Mouse (Mus musculus) midbrain, embryonic 15.5 days (tissue): ENCODE data around the gene 1810055G02Rik. TPM values are rescaled to one million over a fixed set of nuclear protein-coding genes. Genes with fewer than 3 reads are reported as not detected.

Experiments used
- ATAC-seq: fragments of 200-750 bp; cut with Nextera tagmentation; replicated peaks from 2 replicates; pipeline ENCODE4 v1.8.0; 2017; ENCODE audit warnings: moderate TSS enrichment
- H3K27ac ChIP-seq: fragments of 300-500 bp; sonication (generic); 2 replicates; pipeline ENCODE4 v1.5.1; 2015; ENCODE audit warnings: mild to moderate bottlenecking, inconsistent platforms
- H3K27me3 ChIP-seq: fragments of 300-500 bp; sonication (generic); replicated peaks from 2 replicates; pipeline ENCODE4 v1.6.1; 2015; ENCODE audit warnings: inconsistent platforms
- H3K36me3 ChIP-seq: fragments of 300-500 bp; sonication (generic); replicated peaks from 2 replicates; pipeline ENCODE4 v1.6.1; 2015; ENCODE audit warnings: inconsistent platforms
- H3K4me1 ChIP-seq: fragments of 300-500 bp; sonication (generic); 2 replicates; pipeline ENCODE4 v1.6.1; 2015; ENCODE audit warnings: inconsistent platforms
- H3K4me2 ChIP-seq: fragments of 300-500 bp; sonication (generic); 2 replicates; pipeline ENCODE4 v1.6.1; 2015; ENCODE audit warnings: inconsistent platforms, mild to moderate bottlenecking, moderate library complexity
- H3K4me3 ChIP-seq: fragments of 300-500 bp; sonication (generic); 2 replicates; pipeline ENCODE4 v1.5.1; 2015; ENCODE audit warnings: mild to moderate bottlenecking, inconsistent platforms
- H3K9ac ChIP-seq: fragments of 300-500 bp; sonication (generic); 2 replicates; pipeline ENCODE4 v1.6.1; 2015; ENCODE audit warnings: mild to moderate bottlenecking, inconsistent platforms
- H3K9me3 ChIP-seq: fragments of 300-500 bp; sonication (generic); 2 replicates; pipeline ENCODE4 v1.6.1; 2016; ENCODE audit warnings: inconsistent platforms
- WGBS: fragments of 180-500 bp; shearing (Covaris S2); methylation state at CpG from one replicate; pipeline ENCODE4 v1.1.7; 2015; ENCODE audit warnings: mixed read lengths; 5-methylcytosine and 5-hydroxymethylcytosine counted together
- polyA plus RNA-seq: library from polyadenylated mRNA; unstranded; fragments of >200 nt; fragmentation: Nextera tagmentation; extraction: Ambion mirVana; gene quantifications from 2 replicates; pipeline ENCODE4 v1.2.1, GENCODE M21; 2015

The 1810055G02Rik gene
- polyA plus RNA-seq, 1 experiment from 2014 or later, result 34.6 TPM

DNA sequence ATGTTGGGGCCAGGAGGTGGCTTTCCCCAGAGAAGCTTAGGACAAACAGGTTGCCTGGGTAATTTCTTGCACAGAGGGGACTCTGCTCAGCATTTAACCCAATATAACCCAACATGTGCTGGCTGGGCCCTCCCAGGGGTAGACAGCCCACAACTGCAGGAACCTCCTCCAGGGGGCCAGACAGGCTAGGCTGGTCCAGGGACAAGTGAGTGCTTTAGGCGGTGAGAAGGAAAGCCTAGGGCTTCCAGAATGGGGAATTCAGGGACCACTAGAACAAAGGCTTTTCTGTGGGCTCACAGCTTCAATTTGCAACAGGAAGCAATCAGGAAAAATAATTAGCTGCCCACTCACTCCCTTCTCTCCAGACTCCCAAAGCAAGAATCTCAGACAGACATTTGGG, 23.7 kb upstream of the 1810055G02Rik start:
- ATAC-seq, result no peak
- Histone ChIP-seq H3K27ac (no peak overlapping the region), H3K4me1 (peaks cover 32% of the 10 kb centered on the region), H3K36me3 (no peaks in the 10 kb centered on the region), H3K4me3 (no peak overlapping the region), H3K9me3 (no peaks in the 10 kb centered on the region), H3K9ac (no peak overlapping the region), H3K27me3 (0 out of 2 replicates have a peak, but pooled peaks cover 8% of the 10 kb centered on the region), H3K4me2 (peak overlapping the region; percentile 96; the same call in 1 of the 2 replicates)
- WGBS, result 32% methylated on average over 1 of the region's 1 CpGs

DNA sequence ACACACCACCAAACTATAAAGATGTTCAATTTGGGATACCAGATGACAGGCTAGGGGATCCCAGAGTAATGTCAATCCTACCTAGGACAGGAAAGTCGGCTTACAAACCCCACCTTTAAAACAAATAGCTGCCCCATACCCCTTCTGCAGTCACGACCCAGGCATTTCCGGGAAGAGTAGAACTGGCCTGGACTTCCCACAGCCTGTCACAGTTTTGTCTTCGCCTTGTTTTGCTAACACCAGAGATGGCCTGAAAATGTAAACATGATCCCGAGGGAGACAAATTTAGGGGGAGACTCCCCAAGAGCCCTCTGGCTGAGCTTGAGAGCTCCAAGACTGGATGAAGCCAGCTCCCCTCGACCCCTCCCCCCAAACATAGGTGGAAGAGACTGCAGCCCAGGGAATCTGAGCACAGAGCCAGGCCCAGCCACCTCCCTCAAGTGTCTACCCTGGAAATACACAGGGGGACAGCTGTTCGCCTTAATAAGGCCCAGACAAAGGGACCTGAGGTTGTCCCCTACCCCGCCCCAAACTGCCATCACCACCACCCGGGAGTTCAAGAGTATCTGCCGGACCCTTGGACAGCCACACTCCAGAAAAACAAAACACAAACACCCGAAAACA, 23.0 kb upstream of the 1810055G02Rik start:
- Histone ChIP-seq H3K27me3 (0 out of 2 replicates have a peak, but pooled peaks cover 8% of the 10 kb centered on the region), H3K4me2 (peak overlapping the region; percentile 96), H3K27ac (no peak overlapping the region), H3K9me3 (no peaks in the 10 kb centered on the region), H3K4me1 (peaks cover 32% of the 10 kb centered on the region), H3K9ac (no peak overlapping the region; the same call in 1 of the 2 replicates), H3K4me3 (peak overlapping the region; percentile 64), H3K36me3 (no peaks in the 10 kb centered on the region)
- WGBS, result 14% methylated on average over 11 of the region's 11 CpGs
- no peak for ATAC-seq

DNA sequence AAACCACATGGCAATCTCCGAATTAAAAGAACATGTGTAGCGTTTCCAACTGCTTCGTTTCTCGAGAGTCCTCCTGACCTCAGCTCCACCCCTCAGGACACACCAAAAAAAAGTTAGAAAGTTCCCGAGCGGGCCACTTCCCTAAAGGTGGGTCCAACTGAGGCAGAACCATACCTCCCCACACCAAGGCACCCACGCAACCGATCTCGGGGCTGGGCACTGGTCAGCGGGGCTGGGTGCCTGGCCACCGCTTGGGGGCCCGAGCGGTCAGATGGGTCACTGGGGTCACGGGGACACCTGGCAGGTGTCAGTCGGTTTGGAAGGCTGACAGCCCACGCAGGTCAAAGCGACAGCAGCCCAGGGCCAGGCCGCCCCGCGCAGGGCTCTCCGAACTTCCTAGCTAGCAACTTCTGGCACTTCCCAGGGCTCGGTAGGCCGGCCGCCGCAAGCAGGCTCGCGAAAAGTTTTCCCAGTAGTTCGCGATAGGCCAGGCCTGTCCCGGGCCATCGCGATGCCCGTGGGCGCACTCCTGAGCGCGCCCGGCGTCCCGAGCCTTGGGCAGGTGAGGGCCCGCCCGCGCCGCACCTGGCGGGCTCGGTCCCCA, 22.4 kb upstream of the 1810055G02Rik start:
- WGBS, result 1% methylated on average over 45 of the region's 45 CpGs
- no peak; the same call in 1 of the 2 replicates for ATAC-seq
- Histone ChIP-seq H3K4me3 (peak overlapping the region; percentile 64), H3K36me3 (no peaks in the 10 kb centered on the region), H3K9ac (peak overlapping the region; percentile 63), H3K9me3 (no peaks in the 10 kb centered on the region), H3K27ac (no peak overlapping the region), H3K4me2 (peak overlapping the region; percentile 96), H3K4me1 (peaks cover 31% of the 10 kb centered on the region), H3K27me3 (0 out of 2 replicates have a peak, but pooled peaks cover 8% of the 10 kb centered on the region)

DNA sequence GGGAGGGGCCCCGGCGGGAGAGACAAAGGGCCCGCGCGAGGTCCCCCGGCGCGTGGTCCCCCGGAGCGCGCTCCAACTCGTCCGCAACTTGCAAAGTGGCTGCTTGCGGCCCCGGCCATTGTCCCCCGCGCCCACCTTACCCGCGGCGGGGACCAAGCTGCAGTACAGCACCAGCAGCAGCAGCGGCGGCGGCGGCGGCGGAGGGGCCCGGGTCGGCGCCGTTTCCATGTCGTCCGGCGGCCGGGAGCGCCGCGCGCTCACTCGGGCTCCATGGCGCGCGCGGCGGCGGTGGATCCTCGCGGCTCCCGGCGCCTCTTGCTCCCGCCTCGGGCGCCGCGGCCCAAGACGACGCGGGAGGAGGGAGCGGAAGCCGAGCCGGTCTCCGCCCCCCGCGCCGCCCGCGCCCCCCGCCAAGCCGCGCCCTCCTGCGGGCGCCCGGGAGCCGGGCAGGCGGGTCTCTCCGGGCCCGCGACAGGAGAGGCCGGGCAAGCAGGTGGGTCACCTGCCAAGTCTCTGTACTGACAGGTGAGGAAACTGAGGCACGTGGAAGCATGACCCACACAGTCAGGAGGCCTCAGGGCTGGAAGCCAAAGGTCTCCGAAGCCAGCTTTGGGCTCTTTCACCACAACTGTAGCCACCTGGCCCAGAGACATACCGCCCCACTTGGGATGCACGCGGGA, 21.7 kb upstream of the 1810055G02Rik start, which contains the start of gene Lrp5:
Lrp5 (minus strand) TSS at position 350 of the 680 bp plus-strand sequence.
- WGBS, result under 1% methylated on average over 73 of the region's 83 CpGs
- H3K36me3 ChIP-seq, result no peaks in the 10 kb centered on the region
- H3K4me3 ChIP-seq, result peak within 1 kb of the TSS; percentile 64
- H3K9ac ChIP-seq, result peak within 1 kb of the TSS; percentile 63
- H3K4me2 ChIP-seq, result peak within 1 kb of the TSS; percentile 96
- H3K4me1 ChIP-seq, result peaks cover 24% of the 10 kb centered on the region
- no peak within 1 kb of the TSS for H3K27ac ChIP-seq
- peak; percentile 25 for ATAC-seq
- H3K27me3 ChIP-seq, result 0 out of 2 replicates have a peak, but pooled peaks cover 8% of the 10 kb centered on the region
- H3K9me3 ChIP-seq, result no peaks in the 10 kb centered on the region

DNA sequence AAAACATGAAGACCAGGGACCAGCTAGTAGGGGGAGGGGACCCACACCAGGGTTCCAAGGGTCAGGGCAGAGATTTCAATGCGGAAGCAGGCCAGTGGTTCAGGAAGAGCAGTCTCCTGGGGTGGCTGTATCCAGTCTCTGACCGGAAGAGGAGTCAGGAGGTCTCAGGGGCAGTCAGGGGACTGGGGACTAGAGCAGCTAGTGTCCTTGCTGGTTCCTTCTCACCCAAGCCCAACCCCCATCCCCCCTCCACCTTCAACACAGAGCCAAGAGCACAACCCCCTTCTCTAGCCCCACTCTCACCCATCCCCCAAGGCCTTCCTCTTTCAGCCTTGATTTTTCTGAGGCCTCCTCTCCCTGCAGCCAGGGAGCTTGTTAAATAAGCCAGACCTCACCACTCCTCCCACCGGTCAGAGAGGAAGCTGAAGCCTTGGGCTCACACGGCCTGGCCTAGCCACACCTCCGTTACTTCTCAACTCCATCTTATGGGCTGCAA, 20.4 kb upstream of the 1810055G02Rik start:
- Histone ChIP-seq H3K9me3 (no peaks in the 10 kb centered on the region), H3K27me3 (0 out of 2 replicates have a peak, but pooled peaks cover 8% of the 10 kb centered on the region), H3K4me1 (peaks cover 22% of the 10 kb centered on the region), H3K27ac (no peak overlapping the region), H3K4me2 (no peak overlapping the region), H3K9ac (no peak overlapping the region), H3K36me3 (no peaks in the 10 kb centered on the region), H3K4me3 (no peak overlapping the region)
- no peak for ATAC-seq
- WGBS, result 28% methylated on average over 5 of the region's 5 CpGs

DNA sequence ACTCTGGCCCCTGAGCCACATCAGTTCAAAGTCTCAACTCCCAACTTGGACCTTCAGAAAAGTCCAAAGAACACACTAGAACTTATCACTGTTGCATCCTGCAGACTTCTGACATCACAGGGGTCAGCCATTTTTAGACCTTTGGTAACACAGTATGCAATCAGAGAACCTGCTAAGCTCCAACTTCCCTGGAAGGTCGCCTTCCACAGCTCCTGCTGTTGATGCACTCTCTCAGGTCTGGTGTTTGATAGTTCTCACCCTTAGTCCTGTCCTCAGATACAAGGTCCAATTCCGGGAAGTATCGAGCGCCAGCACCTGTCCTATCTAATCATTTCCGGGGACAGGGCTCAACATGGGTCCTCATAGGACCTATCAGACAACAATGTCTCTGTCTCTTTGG, 16.8 kb upstream of the 1810055G02Rik start:
- Histone ChIP-seq H3K36me3 (no peaks in the 10 kb centered on the region), H3K27ac (no peak overlapping the region), H3K4me2 (no peak overlapping the region), H3K9me3 (no peaks in the 10 kb centered on the region), H3K4me3 (no peak overlapping the region), H3K9ac (no peak overlapping the region), H3K4me1 (peaks cover 6% of the 10 kb centered on the region; the same call in 1 of the 2 replicates), H3K27me3 (no peaks in the 10 kb centered on the region)
- whole genome bisulfite sequencing, result 94% methylated on average over 5 of the region's 5 CpGs
- no peak for ATAC-seq

DNA sequence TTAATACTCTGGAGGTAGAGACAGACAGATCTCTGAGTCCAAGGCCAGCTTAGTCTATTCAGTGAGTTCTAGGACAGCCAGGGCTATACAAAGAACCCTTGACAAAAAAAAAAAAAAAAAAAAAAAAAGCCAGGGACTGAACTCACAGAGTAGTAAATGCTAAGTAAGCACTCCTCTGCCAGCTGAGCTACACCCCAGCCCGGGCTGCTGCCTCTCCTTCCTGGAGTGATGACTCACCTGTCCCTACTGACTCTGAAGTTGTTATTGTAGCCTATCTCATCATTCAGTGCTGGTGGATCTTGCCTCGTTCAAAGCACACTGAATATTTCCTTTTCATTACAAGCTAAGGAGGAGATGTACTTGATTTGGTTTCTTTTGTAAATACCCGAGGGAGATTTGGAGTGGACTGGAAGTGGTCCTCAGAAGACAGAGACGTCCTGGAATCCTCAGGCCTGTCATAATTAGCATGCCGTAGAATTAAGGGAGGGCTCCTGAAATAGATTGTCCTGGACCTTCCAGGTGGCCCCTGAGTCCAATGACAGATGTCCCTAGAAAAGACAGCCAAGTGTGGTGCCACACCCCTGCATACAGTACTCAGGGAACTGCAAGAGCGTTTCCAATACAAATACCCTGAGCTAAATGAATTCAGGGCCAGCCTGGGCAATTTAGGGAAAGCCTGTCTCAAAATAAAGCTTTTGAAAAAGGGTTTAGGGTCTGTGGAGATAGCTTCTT, 15.5 kb upstream of the 1810055G02Rik start:
- no peak overlapping the region for H3K4me2 ChIP-seq
- no peaks in the 10 kb centered on the region for H3K36me3 ChIP-seq
- no peaks in the 10 kb centered on the region for H3K27me3 ChIP-seq
- no peak overlapping the region for H3K9ac ChIP-seq
- H3K4me1 ChIP-seq, result no peaks in the 10 kb centered on the region
- H3K27ac ChIP-seq, result no peak overlapping the region
- H3K4me3 ChIP-seq, result no peak overlapping the region
- 65% methylated on average over 6 of the region's 6 CpGs for WGBS
- no peaks in the 10 kb centered on the region for H3K9me3 ChIP-seq
- no peak for ATAC-seq

DNA sequence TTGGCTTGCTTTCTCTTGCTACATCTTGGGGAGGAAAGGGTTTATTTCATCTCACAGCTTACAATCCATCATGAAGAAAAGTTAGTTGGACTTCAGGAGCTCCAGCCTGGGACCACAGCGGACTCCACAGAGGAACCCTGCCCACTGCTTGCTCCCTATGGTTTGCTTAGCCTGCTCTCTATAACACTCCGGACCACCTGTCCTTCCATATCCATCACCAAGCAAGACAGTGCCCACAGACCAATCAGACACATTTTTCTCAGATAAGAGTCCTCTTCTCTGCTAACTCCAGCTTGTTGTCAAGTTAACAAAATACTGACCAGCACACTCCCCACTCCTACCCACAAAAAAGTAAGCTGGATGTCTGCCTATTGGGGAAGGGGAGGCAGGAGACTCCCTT, 13.6 kb upstream of the 1810055G02Rik start:
- Histone ChIP-seq H3K27me3 (no peaks in the 10 kb centered on the region), H3K9me3 (no peaks in the 10 kb centered on the region), H3K36me3 (no peaks in the 10 kb centered on the region), H3K27ac (no peak overlapping the region), H3K4me2 (no peak overlapping the region), H3K9ac (no peak overlapping the region), H3K4me3 (no peak overlapping the region), H3K4me1 (no peaks in the 10 kb centered on the region)
- 98% methylated on average over 2 of the region's 2 CpGs for WGBS
- ATAC-seq, result no peak

DNA sequence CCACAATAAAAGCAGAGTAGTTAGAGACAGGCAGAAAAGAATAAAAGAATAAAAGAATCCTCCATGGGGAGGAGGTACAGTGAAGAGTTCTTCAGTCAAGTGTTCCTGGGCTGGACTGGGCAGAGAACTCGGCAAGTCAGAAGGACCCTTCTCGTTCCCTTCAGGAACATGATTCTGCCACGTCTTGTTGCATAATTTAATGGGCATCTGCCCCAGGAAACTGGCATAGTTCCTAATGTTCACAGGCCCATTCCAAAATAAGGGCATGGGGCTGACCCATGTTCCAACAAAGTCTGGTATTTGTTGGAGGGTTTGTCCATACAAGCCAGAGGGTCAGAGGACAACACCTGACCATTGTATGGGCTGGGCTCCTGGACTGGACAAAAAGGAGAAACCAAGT, 13.1 kb upstream of the 1810055G02Rik start:
- no peak overlapping the region for H3K27ac ChIP-seq
- no peak overlapping the region for H3K9ac ChIP-seq
- no peaks in the 10 kb centered on the region for H3K4me1 ChIP-seq
- 81% methylated on average over 3 of the region's 3 CpGs for WGBS
- no peaks in the 10 kb centered on the region for H3K9me3 ChIP-seq
- no peak for ATAC-seq
- no peak overlapping the region for H3K4me2 ChIP-seq
- no peaks in the 10 kb centered on the region for H3K27me3 ChIP-seq
- no peak overlapping the region for H3K4me3 ChIP-seq
- no peaks in the 10 kb centered on the region for H3K36me3 ChIP-seq

DNA sequence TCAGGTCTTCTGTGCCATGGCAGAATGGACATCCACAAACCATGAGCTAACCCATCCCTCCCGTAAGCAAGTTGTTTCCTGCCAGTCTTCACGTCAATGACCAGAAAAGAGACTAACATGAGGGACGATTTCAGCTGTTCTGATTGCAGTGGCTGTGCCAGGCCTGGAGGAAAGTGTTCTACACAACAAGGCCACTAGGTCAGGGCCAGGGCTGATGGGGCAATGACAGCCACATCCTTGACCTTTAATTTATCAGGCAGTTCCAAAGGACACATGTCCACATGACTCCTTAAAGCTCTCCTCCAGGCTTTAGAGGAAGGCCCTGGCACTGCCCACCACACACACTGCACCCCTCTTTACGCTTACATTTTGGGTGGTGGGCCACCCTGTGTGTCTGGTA, 12.6 kb upstream of the 1810055G02Rik start:
- no peak for ATAC-seq
- Histone ChIP-seq H3K4me3 (no peak overlapping the region), H3K4me2 (no peak overlapping the region), H3K9ac (no peak overlapping the region), H3K36me3 (no peaks in the 10 kb centered on the region), H3K4me1 (no peaks in the 10 kb centered on the region), H3K27me3 (no peaks in the 10 kb centered on the region), H3K9me3 (no peaks in the 10 kb centered on the region), H3K27ac (no peak overlapping the region)
- 85% methylated on average over 4 of the region's 4 CpGs for WGBS

DNA sequence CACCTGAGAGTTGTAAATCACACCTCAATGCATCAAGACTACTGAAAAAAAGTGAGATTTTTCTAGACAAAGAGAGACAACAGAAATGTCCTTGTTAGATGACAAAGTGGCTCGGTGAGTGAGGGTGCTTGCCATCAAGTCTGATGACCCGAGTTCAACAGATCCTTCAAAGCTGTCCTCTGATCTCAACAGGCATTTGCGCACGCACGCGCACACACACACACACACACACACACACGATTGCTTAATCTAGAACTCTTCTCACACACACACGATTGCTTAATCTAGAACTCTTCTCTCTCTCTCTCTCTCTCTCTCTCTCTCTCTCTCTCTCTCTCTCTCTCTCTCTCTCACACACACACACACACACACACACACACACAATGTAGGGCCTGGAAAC, 12.1 kb upstream of the 1810055G02Rik start:
- WGBS, result 91% methylated on average over 8 of the region's 8 CpGs
- Histone ChIP-seq H3K9ac (no peak overlapping the region), H3K9me3 (no peaks in the 10 kb centered on the region), H3K4me3 (no peak overlapping the region), H3K4me1 (no peaks in the 10 kb centered on the region), H3K36me3 (no peaks in the 10 kb centered on the region), H3K27ac (no peak overlapping the region), H3K27me3 (no peaks in the 10 kb centered on the region), H3K4me2 (no peak overlapping the region)
- ATAC-seq, result no peak

DNA sequence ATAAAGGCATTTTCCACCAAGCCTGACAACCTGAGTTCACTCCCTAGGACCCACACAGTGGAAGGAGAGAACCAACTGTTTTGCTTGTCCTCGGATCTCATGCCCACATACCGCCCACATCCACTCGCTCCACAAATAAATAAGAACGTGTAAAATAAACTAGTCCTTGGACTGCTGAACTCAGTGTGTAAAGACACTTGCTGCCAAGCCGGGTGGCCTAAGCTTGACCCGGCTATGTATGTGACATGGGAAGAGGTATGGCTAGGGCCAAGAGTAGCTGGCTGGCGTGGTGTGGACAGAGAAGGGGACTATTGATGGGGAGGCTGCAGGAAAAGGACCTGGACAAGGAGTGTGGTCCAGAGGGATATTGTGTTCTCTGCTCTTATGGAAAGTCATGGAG, 10.1 kb upstream of the 1810055G02Rik start:
- Histone ChIP-seq H3K4me2 (no peak overlapping the region), H3K27ac (no peak overlapping the region), H3K4me3 (no peak overlapping the region), H3K36me3 (no peaks in the 10 kb centered on the region), H3K27me3 (no peaks in the 10 kb centered on the region), H3K9ac (no peak overlapping the region), H3K9me3 (no peaks in the 10 kb centered on the region), H3K4me1 (no peaks in the 10 kb centered on the region)
- 85% methylated on average over 7 of the region's 7 CpGs for WGBS
- no peak for ATAC-seq
